Mouse (Mus musculus): ENCODE measurements around the gene Pkp4.
"Not testable (repeated sequence)": the region's sequence is repeated elsewhere in the genome, so short reads cannot be mapped to it uniquely, and the experiment has no call there.

Gene Pkp4

DNA sequence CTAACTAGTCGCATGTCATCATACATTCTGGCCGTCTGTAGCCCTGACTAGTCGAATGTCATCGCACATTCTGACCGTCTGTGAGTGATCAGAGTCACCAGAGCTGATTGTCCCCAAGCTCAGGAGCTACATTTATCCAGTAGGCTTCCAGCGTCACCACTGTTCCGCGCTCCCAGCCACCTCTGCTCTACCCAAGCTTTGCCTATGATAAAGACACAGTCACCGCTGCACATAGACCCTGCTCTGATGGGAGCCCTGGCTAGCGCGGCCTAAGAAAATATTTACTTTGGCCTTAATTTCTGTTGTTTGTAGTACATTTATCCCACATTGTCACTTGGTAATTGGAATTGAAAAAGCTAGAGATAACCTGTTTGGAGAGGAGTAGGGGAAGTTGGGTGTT is 183.2 kb downstream of the Pkp4 start:
- DNase-seq: no peak

DNA sequence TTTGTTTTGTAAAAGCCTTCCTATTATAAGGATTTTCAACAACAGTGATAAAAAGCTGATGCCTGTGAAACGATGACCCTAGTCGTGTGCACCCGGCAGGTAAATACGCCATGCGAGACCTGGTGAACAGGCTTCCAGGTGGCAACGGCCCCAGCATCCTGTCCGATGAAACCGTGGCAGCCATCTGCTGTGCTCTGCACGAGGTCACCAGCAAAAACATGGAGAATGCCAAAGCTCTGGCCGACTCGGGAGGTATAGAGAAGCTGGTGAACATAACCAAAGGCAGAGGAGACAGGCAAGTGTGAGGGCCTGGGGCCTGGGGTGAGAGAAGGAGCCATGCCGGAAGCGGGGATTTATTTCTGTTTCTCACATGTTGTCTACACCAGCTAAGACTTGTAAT is 184.0 kb downstream of the Pkp4 start:
- no peak for DNase-seq

- DNase-seq: no peak
Observed at GRCm38 (mm10) chr2:59345141-59345839, 184.6 kb downstream of the Pkp4 start.

DNA sequence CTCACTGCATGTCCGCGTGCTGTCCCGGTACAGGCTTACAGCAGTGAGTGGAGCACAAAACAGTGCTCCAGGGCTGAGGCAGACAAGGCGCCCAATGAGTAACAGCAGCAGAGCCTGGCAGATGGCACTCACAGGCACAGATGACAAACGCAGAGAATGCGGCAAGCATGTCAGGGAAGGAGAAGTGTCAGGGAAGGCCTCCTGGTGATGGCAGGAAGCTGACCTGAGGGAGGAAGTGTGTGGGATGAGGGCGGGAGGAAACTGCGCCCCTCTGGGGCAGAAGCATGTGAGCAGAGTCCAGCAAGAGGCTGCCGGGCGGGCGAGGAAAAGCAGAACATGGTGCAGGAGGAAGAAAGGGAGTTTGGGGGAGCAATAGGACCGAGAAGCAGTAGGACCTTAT is 185.8 kb downstream of the Pkp4 start:
- peak; percentile 21 for DNase-seq

DNA sequence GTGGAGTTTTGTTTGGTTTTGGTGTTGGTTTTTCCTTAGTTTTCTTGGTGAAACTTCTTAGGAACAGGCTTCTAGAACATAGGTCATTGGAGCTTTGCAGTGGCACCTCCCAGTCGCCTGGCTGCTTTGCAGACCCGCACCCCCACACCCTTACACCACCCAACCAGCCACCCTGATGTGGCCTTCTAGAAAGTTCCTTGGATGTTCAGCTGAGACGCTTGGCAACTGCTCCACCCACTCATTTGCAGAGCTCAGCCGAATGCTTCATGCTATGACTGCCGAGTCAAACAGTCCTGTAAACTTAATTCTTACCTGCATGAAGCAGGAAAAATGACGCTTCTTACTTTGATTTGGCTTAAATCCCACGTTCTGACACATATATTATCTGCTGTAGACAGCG is 187.9 kb downstream of the Pkp4 start:
- DNase-seq: no peak

- no peak for DNase-seq
Observed at GRCm38 (mm10) chr2:59350094-59350493, 189.4 kb downstream of the Pkp4 start.

- no peak for DNase-seq
Observed at GRCm38 (mm10) chr2:59351303-59352099, 190.9 kb downstream of the Pkp4 start.

- DNase-seq: no peak
Observed at GRCm38 (mm10) chr2:59353821-59354220, 193.2 kb downstream of the Pkp4 start.

DNA sequence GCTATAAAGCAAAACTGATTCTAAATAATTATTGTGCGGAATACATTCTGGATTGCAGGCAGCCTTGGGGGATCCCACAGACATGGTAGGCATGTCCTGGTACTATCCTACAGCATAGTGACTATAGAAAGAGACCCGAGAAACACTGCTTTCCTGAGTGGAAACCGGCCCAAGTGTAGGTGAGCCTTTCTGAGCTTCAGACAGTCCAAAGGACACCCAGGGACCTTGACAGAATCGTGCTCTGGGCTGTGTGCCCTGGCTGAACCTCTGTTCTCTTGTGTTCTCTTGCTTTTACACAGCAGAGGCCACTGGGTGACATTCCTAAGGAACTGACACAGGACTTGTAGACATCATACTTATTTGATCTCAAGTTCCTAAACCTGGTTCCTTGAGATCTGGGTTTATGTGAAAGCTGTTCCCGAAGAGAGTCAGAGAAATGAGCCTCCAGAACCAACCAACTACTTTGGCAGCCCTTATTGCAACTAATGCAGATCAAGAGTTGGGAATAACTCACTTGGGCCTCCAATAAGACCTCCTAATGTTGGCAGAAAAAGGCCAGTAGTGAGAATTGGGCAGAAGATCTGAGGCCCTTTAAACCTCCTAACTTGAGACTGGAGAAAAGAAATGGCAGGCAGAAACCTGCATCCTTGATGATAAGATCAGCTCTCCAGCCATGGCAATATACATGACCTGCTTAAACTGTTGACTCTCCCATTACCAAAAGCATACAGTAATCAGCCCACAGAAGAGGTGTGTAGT is 195.1 kb downstream of the Pkp4 start:
- DNase-seq: no peak

- no peak for DNase-seq
Observed at GRCm38 (mm10) chr2:59359760-59360342, 199.2 kb downstream of the Pkp4 start.

- DNase-seq: peak; percentile 28
Observed at GRCm38 (mm10) chr2:59361350-59361780, 200.7 kb downstream of the Pkp4 start.

GRCm38 (mm10) chr2:59364156-59364842 is 203.6 kb downstream of the Pkp4 start:
- DNase-seq: no peak

- DNase-seq: no peak
Observed at GRCm38 (mm10) chr2:59367191-59367590, 206.5 kb downstream of the Pkp4 start.

GRCm38 (mm10) chr2:59373113-59373512 is 212.5 kb downstream of the Pkp4 start:
- DNase-seq: no peak

GRCm38 (mm10) chr2:59378096-59378495 is 217.4 kb downstream of the Pkp4 start:
- no peak for DNase-seq

GRCm38 (mm10) chr2:59378861-59379260 is 218.2 kb downstream of the Pkp4 start:
- DNase-seq: not testable (repeated sequence)

DNA sequence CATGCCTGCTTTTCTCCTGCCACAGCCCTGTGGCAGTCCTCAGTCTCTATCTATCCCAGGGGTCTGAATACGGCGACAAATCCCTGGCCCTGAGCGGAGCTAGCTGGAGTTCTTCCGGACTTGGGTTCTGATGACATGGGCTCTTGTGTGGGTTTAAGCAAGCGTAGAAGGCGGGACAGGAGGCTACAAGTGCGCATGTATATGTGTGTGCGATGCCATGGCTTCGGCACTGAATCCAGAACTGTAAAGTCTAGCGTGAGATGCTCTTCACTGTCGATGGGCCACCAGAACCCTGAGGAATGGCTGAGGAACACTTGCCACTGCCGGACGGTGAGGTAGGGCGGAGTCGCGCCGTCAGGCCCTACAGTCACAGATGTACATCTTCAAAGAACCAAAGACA is 222.6 kb downstream of the Pkp4 start:
- DNase-seq: no peak

DNA sequence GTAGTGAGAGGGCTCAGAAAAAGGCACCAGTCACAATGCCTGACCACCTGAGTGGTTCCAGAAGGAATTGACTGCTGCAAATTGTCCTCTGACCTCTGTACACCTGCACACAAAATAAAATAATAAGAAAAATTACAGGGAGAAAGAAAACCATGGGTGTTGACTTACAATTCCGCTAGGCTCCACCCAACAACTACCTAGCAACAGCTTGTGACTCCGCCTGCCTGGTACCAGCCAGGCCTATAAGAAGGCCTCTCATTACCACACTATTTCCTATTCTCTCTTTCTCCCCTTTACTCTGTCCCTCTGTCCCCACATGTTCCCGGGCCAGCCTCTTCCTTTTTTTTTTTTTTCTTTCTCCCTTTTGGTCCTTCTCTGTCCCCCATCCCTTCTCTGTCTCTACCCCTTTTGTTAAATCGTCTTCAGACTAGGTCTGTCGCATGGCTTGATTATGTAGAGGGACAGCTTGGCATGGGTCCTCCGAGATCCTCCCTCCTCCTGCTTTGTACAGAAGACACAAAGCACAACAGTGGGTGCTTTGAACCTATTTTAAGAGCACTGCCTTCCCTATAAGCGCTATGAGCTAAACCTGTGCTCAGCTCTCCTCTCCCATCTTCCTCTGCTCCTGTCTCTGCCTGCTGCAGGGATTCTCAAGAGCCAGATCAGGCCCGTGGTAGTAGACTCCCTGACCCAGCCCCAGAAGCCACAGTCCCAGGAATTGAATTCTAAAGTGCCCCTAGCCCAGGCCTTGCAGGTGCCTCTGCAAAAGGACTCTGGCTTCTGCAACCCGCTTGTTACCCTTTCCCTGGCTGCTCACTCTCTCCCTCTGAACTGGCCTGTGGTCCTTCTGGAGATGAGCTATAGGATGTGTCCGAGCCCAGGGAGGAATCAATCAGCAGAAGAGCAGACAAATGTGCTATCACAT is 223.5 kb downstream of the Pkp4 start:
- no peak for DNase-seq

- DNase-seq: no peak
Observed at GRCm38 (mm10) chr2:59385211-59385935, 224.7 kb downstream of the Pkp4 start.

DNA sequence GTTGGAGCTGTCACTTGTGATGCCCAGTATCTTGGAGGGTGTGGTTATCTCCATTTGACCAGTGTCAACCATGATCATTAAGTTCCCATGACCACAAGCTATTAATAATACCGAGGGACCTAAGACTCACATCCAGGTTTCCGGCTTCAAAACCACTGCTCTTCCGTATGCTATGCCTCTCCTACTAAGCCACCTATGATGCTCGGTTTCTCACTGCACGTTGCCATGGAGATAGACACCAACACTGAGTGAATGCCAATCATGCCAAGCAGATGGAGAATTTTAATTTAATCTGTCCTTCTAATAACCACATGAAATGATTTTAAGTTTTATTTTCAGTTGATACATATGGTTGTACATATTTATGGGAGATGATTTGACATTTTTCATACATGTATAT is 229.3 kb downstream of the Pkp4 start:
- DNase-seq: no peak

GRCm38 (mm10) chr2:59393177-59393576 is 232.5 kb downstream of the Pkp4 start:
- DNase-seq: no peak

Data from lung, postnatal 10 days (tissue).